Mouse (Mus musculus) forebrain, embryonic 14.5 days (tissue): Measurements from ENCODE around the gene Krtap2-4. TPM values are rescaled to one million over a fixed set of nuclear protein-coding genes. Genes with fewer than 3 reads are reported as not detected.
A peak's percentile ranks its signal among the peaks of the same experiment; 100 is the strongest.
"Not testable (repeated sequence)": the region's sequence is repeated elsewhere in the genome, so short reads cannot be mapped to it uniquely, and the experiment has no call there.

Experiments used
- ATAC-seq: fragments of 200-750 bp; cut with Nextera tagmentation; 2 replicates; pipeline ENCODE4 v1.8.0; 2017; ENCODE audit warnings: mild to moderate bottlenecking, moderate library complexity
- DNase-seq: peaks from one replicate; pipeline ENCODE4 v3.0.0-alpha.2; 2015; ENCODE audit warnings: low spot score
- H3K27ac ChIP-seq: fragments of 300-500 bp; sonication (generic); 2 replicates; pipeline ENCODE4 v1.5.1; 2014; ENCODE audit warnings: low read depth, mild to moderate bottlenecking, control low read depth, low read length, moderate library complexity
- H3K27me3 ChIP-seq: fragments of 300-500 bp; sonication (generic); replicated peaks from 2 replicates; pipeline ENCODE4 v1.6.1; 2014; ENCODE audit warnings: low read length, control low read depth, mixed read lengths; ENCODE audit not compliant: control insufficient read depth, insufficient read depth
- H3K36me3 ChIP-seq: fragments of 300-500 bp; sonication (generic); 2 replicates; pipeline ENCODE4 v1.6.1; 2014; ENCODE audit warnings: low read length, control low read depth; ENCODE audit not compliant: control insufficient read depth, insufficient read depth
- H3K4me1 ChIP-seq: fragments of 300-500 bp; sonication (generic); 2 replicates; pipeline ENCODE4 v1.6.1; 2014; ENCODE audit warnings: antibody characterized with exemption, low read length, control low read depth; ENCODE audit not compliant: control insufficient read depth, insufficient read depth
- H3K4me2 ChIP-seq: fragments of 300-500 bp; sonication (generic); 2 replicates; pipeline ENCODE4 v1.6.1; 2014; ENCODE audit warnings: mild to moderate bottlenecking, control low read depth, low read length
- H3K4me3 ChIP-seq: fragments of 300-500 bp; sonication (generic); 2 replicates; pipeline ENCODE4 v1.5.1; 2014; ENCODE audit warnings: low read depth, low read length, control low read depth
- H3K9ac ChIP-seq: fragments of 300-500 bp; sonication (generic); 2 replicates; pipeline ENCODE4 v1.6.1; 2014; ENCODE audit warnings: mild to moderate bottlenecking, low read length, control low read depth, moderate library complexity
- H3K9me3 ChIP-seq: fragments of 300-500 bp; sonication (generic); replicated peaks from 2 replicates; pipeline ENCODE4 v1.6.1; 2016; ENCODE audit warnings: low read length, control low read depth, mixed read lengths; ENCODE audit not compliant: control insufficient read depth
- WGBS: fragments of 180-500 bp; shearing (Covaris S2); extraction: QIAGEN DNeasy Blood & Tissue Kit; methylation state at CpG from one replicate; pipeline ENCODE4 v1.1.7; 2014; 5-methylcytosine and 5-hydroxymethylcytosine counted together
- polyA plus RNA-seq: library from polyadenylated mRNA; unstranded; fragments of >200 nt; fragmentation: Nextera tagmentation; extraction: Ambion mirVana; gene quantifications from 2 replicates; pipeline ENCODE4 v1.2.1, GENCODE M21; 2014

The Krtap2-4 gene
- polyA plus RNA-seq, 1 experiment from 2014 or later = not detected

GRCm38 (mm10) chr11:99640926-99641325 lies 26.3 kb upstream of the Krtap2-4 start:
- H3K36me3 ChIP-seq = no peaks in the 10 kb centered on the region
- 53% methylated on average over 1 of the region's 1 CpGs for WGBS
- H3K4me3 ChIP-seq = no peak overlapping the region

DNA sequence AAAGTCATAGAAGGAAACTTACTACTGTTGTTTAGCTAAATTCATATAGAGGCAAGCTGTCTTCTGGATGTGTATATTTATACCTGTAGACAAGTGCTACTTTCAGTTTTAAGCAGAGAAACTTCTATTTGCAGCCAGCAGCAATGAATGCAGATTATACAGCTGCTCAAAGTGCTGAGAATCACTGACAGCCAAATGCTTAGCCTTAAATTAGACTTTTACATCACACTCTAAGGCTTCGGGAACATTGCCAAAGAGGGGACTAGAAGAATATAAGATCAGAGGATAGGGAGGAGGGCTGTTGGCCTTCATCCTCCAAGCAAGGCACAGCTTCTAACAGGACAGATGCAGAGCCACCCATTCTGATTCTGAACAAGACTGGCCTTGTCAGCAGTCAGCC lies 22.4 kb upstream of the Krtap2-4 start:
- Histone ChIP-seq H3K27me3 (no peaks in the 10 kb centered on the region), H3K27ac (no peak overlapping the region), H3K4me1 (no peaks in the 10 kb centered on the region), H3K4me3 (no peak overlapping the region), H3K4me2 (no peak overlapping the region), H3K36me3 (no peaks in the 10 kb centered on the region), H3K9ac (no peak overlapping the region), H3K9me3 (no peaks in the 10 kb centered on the region)
- DNase-seq (peak; percentile 19), ATAC-seq (no peak)
- 50% methylated on average over 1 of the region's 1 CpGs for WGBS

More at GRCm38 (mm10) chr11:99640926-99641325, 26.3 kb upstream of the Krtap2-4 start:
- no peak overlapping the region for H3K27ac ChIP-seq
- H3K4me2 ChIP-seq = no peak overlapping the region
- no peak overlapping the region for H3K9ac ChIP-seq
- no peaks in the 10 kb centered on the region for H3K27me3 ChIP-seq
- DNase-seq (no peak), ATAC-seq (no peak)
- no peaks in the 10 kb centered on the region for H3K4me1 ChIP-seq
- no peaks in the 10 kb centered on the region for H3K9me3 ChIP-seq

GRCm38 (mm10) chr11:99634653-99635134 lies 20.0 kb upstream of the Krtap2-4 start, which contains the start of gene Krtap4-2:
TSS of gene Krtap4-2 (minus strand) at chr11:99635084.
- ATAC-seq (no peak), DNase-seq (no peak)
- 42% methylated on average over 8 of the region's 8 CpGs for WGBS

DNA sequence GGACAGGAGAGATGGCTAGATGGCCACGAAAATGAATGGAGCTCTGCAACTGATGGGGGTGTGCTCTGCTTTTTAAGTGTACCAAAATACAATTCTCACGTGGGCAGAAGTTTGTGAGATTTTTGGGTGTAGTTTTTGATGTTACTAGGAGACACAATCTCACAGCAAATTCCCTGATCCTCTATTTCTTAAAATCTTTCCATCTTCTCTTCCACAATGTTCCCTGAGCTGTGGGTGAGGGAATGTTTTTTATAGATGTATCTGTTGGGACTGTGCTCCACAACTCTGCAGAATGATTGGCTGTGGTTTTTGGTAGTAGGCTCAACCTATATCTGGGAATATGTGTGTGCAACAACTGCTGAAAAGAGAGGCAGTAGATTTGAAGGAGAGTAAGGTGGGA lies 18.6 kb upstream of the Krtap2-4 start:
- WGBS = 78% methylated on average over 2 of the region's 2 CpGs
- Histone ChIP-seq H3K9ac (no peak overlapping the region), H3K4me2 (no peak overlapping the region), H3K4me3 (no peak overlapping the region), H3K27me3 (no peaks in the 10 kb centered on the region), H3K9me3 (no peaks in the 10 kb centered on the region), H3K4me1 (no peaks in the 10 kb centered on the region), H3K36me3 (no peaks in the 10 kb centered on the region), H3K27ac (no peak overlapping the region)
- DNase-seq = no peak
- no peak for ATAC-seq

More at GRCm38 (mm10) chr11:99634653-99635134, 20.0 kb upstream of the Krtap2-4 start, which contains the start of gene Krtap4-2:
- H3K4me3 ChIP-seq = no peak within 1 kb of the TSS
- H3K27me3 ChIP-seq = no peaks in the 10 kb centered on the region
- no peaks in the 10 kb centered on the region for H3K36me3 ChIP-seq
- H3K27ac ChIP-seq = no peak within 1 kb of the TSS
- no peak within 1 kb of the TSS for H3K9ac ChIP-seq
- H3K9me3 ChIP-seq = no peaks in the 10 kb centered on the region
- H3K4me1 ChIP-seq = no peaks in the 10 kb centered on the region
- H3K4me2 ChIP-seq = no peak within 1 kb of the TSS

DNA sequence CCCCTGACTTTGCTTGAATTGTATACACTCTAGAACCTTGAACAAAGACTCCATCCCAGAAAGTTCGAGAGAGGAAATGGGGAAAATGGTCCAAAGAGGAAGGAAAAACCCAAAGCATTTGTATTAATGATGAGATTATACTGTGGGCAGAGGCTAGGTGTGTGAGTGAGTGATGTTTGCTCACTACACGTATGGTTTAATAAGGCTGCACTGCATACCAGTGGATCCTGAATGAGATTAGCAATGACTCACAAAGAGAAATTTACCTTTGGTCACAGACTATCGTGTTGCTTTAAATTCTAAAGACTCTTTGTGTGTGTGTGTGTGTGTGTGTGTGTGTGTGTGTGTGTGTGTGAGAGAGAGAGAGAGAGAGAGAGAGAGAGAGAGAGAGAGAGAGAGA lies 16.2 kb upstream of the Krtap2-4 start:
- 73% methylated on average over 3 of the region's 3 CpGs for WGBS
- H3K27ac ChIP-seq = no peak overlapping the region
- H3K9me3 ChIP-seq = no peaks in the 10 kb centered on the region
- H3K27me3 ChIP-seq = no peaks in the 10 kb centered on the region
- H3K4me3 ChIP-seq = no peak overlapping the region
- no peak overlapping the region for H3K9ac ChIP-seq
- ATAC-seq (no peak), DNase-seq (no peak)
- no peaks in the 10 kb centered on the region for H3K36me3 ChIP-seq
- H3K4me1 ChIP-seq = no peaks in the 10 kb centered on the region
- no peak overlapping the region for H3K4me2 ChIP-seq

DNA sequence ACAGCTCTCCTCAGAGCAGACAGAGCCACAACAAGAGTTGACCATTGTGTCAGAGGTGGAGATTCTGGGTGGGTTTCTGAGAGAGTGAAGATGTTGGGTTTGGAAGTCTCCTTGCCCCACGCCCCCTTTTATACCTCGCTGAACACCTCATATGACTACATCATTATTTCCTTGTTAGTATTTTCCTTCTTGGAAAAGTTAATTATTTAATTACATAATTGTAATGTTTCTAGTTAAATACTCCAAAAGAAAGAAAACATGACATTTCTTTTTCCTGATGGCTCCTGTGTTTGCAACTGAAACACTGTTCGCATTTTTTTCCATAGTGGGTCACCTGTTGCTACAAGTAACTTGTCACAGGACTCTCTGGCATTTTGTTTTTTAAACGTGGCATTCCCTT lies 13.5 kb upstream of the Krtap2-4 start, which contains the start of gene Krtap4-1:
TSS of gene Krtap4-1 (minus strand) at position 101 of the 400 bp plus-strand sequence.
- no peak within 1 kb of the TSS for H3K4me2 ChIP-seq
- no peak for DNase-seq
- H3K36me3 ChIP-seq = no peaks in the 10 kb centered on the region
- H3K27ac ChIP-seq = no peak within 1 kb of the TSS
- H3K27me3 ChIP-seq = no peaks in the 10 kb centered on the region
- H3K9me3 ChIP-seq = no peaks in the 10 kb centered on the region
- no peak for ATAC-seq
- H3K4me3 ChIP-seq = no peak within 1 kb of the TSS
- no peak within 1 kb of the TSS for H3K9ac ChIP-seq
- H3K4me1 ChIP-seq = no peaks in the 10 kb centered on the region
- 73% methylated on average over 4 of the region's 4 CpGs for WGBS

DNA sequence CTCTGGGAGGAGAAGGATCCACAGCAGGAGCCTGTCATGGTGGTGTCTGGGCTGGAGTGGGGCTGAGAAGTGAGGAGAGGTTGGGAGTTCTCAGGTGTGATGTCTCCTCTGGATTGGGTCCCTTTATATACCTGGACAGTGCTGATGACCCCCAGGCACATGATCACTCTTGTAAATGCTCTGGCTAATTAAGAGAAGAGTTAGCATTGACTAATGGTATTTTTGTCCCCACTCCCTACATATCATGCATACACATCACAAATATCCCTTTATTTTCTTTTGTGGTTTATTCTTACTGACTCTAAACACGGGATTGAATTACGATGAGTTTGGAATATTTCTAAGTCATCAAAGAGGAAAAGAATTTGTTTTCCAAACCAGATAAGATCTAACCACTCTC lies 5.7 kb upstream of the Krtap2-4 start, which contains the start of gene Gm11562:
TSS of gene Gm11562 (minus strand) at position 101 of the 400 bp plus-strand sequence.
- Histone ChIP-seq H3K9me3 (no peaks in the 10 kb centered on the region), H3K4me1 (no peaks in the 10 kb centered on the region), H3K27ac (no peak within 1 kb of the TSS), H3K36me3 (no peaks in the 10 kb centered on the region), H3K4me3 (no peak within 1 kb of the TSS), H3K27me3 (no peaks in the 10 kb centered on the region), H3K4me2 (no peak within 1 kb of the TSS), H3K9ac (no peak within 1 kb of the TSS)
- DNase-seq = no peak
- WGBS = 93% methylated on average over 2 of the region's 2 CpGs
- no peak for ATAC-seq

GRCm38 (mm10) chr11:99610089-99610488 lies 4.6 kb downstream of the Krtap2-4 start, which contains the start of gene Gm11937:
TSS of gene Gm11937 (minus strand) at chr11:99610189.
- not testable (repeated sequence) for H3K27ac ChIP-seq, H3K27me3 ChIP-seq, H3K4me3 ChIP-seq, H3K9ac ChIP-seq, H3K36me3 ChIP-seq, H3K4me1 ChIP-seq, DNase-seq, H3K9me3 ChIP-seq, ATAC-seq, H3K4me2 ChIP-seq
- 71% methylated on average over 1 of the region's 2 CpGs for WGBS

DNA sequence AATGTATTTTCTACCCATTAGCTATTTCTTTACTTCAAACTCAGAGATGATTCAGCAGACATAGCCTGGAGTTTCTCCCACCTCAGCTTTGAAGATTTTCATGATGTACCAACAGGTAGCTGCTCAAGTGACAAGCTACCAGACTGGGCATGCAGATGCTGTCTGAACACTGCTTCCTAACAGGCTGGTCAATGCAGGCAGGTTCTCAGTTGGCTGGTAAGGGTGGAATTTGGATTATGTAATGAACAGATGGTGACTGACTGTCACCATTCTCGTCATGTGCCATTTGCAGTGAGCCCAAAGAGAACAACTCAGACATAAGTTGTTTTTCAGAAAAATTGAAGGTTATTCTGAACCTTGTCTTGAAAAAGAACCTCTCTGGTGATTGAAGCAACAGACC lies 5.5 kb downstream of the Krtap2-4 start:
- no peaks in the 10 kb centered on the region for H3K4me1 ChIP-seq
- ATAC-seq (no peak), DNase-seq (no peak)
- H3K36me3 ChIP-seq = no peaks in the 10 kb centered on the region
- no peak overlapping the region for H3K27ac ChIP-seq
- H3K9me3 ChIP-seq = no peaks in the 10 kb centered on the region
- no peak overlapping the region for H3K9ac ChIP-seq
- WGBS = 65% methylated on average over 1 of the region's 1 CpGs
- H3K4me2 ChIP-seq = no peak overlapping the region
- H3K27me3 ChIP-seq = no peaks in the 10 kb centered on the region
- H3K4me3 ChIP-seq = no peak overlapping the region
